In genomic region chr13:63766065-63766464, GRCm38 (mm10) we compare ENCODE assay signal across 18 mouse cellular contexts. TPM values are rescaled to one million over a fixed set of nuclear protein-coding genes. Genes with fewer than 3 reads are reported as not detected.
DNase-seq lines count a peak whose midpoint lies in the region; ATAC-seq and TF ChIP-seq lines count a peak whose summit lies in the region.
"Had no signal": no experiment of that assay in that cellular context is flagged by ENCODE, and none has a peak within 500 bp of the region (broad histone marks: within the 10 kb centered on the region; RNA-seq: fewer than 3 reads in every experiment).

No protein-coding gene starts in this region.

- 0 out of 2 replicates have a peak, but pooled peaks cover 4% of the 10 kb centered on the region for H3K4me1 ChIP-seq in intestine, embryonic 14.5 days (replicated peaks; ENCODE audit: control insufficient read depth, insufficient read depth, low read length)
- H3K4me1 ChIP-seq in intestine, postnatal 0 days (replicated peaks; ENCODE audit: control insufficient read depth, insufficient read depth, low read length), result no peaks in the 10 kb centered on the region
- no peaks in the 10 kb centered on the region for H3K4me1 ChIP-seq in lung, postnatal 0 days (ENCODE audit: insufficient read depth, low read depth, low read length)
- H3K4me1 ChIP-seq in limb, embryonic 13.5 days, result peaks cover 10% of the 10 kb centered on the region; the same call in 1 of the 2 replicates
- H3K4me1 ChIP-seq: embryonic facial prominence, embryonic 15.5 days; forebrain, embryonic 13.5 days; neural tube, embryonic 13.5 days had no signal

- no peak overlapping the region for H3K4me3 ChIP-seq in intestine, embryonic 14.5 days (ENCODE audit: low read depth, low read length)
- H3K4me3 ChIP-seq in intestine, postnatal 0 days (ENCODE audit: low read depth, low read length), result no peak overlapping the region
- H3K4me3 ChIP-seq in lung, postnatal 0 days (ENCODE audit: low read depth, low read length), result no peak overlapping the region
- no peak overlapping the region for H3K4me3 ChIP-seq in limb, embryonic 13.5 days
- H3K4me3 ChIP-seq: embryonic facial prominence, embryonic 15.5 days; forebrain, embryonic 13.5 days; neural tube, embryonic 13.5 days had no signal

- no peak for TF ChIP-seq CTCF in intestine, postnatal 0 days (IDR thresholded peaks at IDR 0.05; ENCODE audit: low read depth)
- TF ChIP-seq CTCF in lung, postnatal 0 days (IDR thresholded peaks at IDR 0.05), result no peak

- TF ChIP-seq EP300 in lung, postnatal 0 days (IDR thresholded peaks at IDR 0.05), result no peak

- H3K9ac ChIP-seq in intestine, embryonic 14.5 days (ENCODE audit: low read length), result no peak overlapping the region
- no peak overlapping the region for H3K9ac ChIP-seq in intestine, postnatal 0 days (ENCODE audit: low read depth, low read length)
- no peak overlapping the region for H3K9ac ChIP-seq in lung, postnatal 0 days (replicated peaks; ENCODE audit: low read depth)
- H3K9ac ChIP-seq in limb, embryonic 13.5 days, result no peak overlapping the region
- H3K9ac ChIP-seq: embryonic facial prominence, embryonic 15.5 days; forebrain, embryonic 13.5 days; neural tube, embryonic 13.5 days had no signal

- no peaks in the 10 kb centered on the region for H3K36me3 ChIP-seq in intestine, embryonic 14.5 days (ENCODE audit: control insufficient read depth, insufficient read depth, low read length)
- no peaks in the 10 kb centered on the region for H3K36me3 ChIP-seq in intestine, postnatal 0 days (ENCODE audit: control insufficient read depth, insufficient read depth)
- H3K36me3 ChIP-seq in lung, postnatal 0 days (ENCODE audit: insufficient read depth, low read length), result no peaks in the 10 kb centered on the region
- H3K36me3 ChIP-seq in limb, embryonic 13.5 days, result no peaks in the 10 kb centered on the region
- H3K36me3 ChIP-seq: embryonic facial prominence, embryonic 15.5 days; neural tube, embryonic 13.5 days had no signal

- no peaks in the 10 kb centered on the region for H3K9me3 ChIP-seq in intestine, embryonic 14.5 days (ENCODE audit: control insufficient read depth, low read length)
- H3K9me3 ChIP-seq in intestine, postnatal 0 days (ENCODE audit: control insufficient read depth), result no peaks in the 10 kb centered on the region
- no peaks in the 10 kb centered on the region for H3K9me3 ChIP-seq in lung, postnatal 0 days (ENCODE audit: low read length)
- H3K9me3 ChIP-seq in limb, embryonic 13.5 days, result no peaks in the 10 kb centered on the region
- H3K9me3 ChIP-seq: embryonic facial prominence, embryonic 15.5 days; forebrain, embryonic 13.5 days; neural tube, embryonic 13.5 days had no signal

- H3K27ac ChIP-seq in intestine, embryonic 14.5 days (ENCODE audit: low read depth), result no peak overlapping the region
- no peak overlapping the region for H3K27ac ChIP-seq in intestine, postnatal 0 days (ENCODE audit: low read depth, low read length)
- no peak overlapping the region for H3K27ac ChIP-seq in lung, postnatal 0 days (ENCODE audit: low read length)
- H3K27ac ChIP-seq in limb, embryonic 13.5 days, result no peak overlapping the region
- H3K27ac ChIP-seq: embryonic facial prominence, embryonic 15.5 days; forebrain, embryonic 13.5 days; neural tube, embryonic 13.5 days had no signal

- no peaks in the 10 kb centered on the region for H3K27me3 ChIP-seq in intestine, embryonic 14.5 days (replicated peaks; ENCODE audit: control insufficient read depth, insufficient read depth, low read length)
- H3K27me3 ChIP-seq in intestine, postnatal 0 days (replicated peaks; ENCODE audit: control insufficient read depth, insufficient read depth, low read length), result no peaks in the 10 kb centered on the region
- no peaks in the 10 kb centered on the region for H3K27me3 ChIP-seq in lung, postnatal 0 days (replicated peaks; ENCODE audit: insufficient read depth, low read length)
- no peaks in the 10 kb centered on the region for H3K27me3 ChIP-seq in limb, embryonic 13.5 days
- H3K27me3 ChIP-seq: CH12.LX; embryonic facial prominence, embryonic 15.5 days; forebrain, embryonic 13.5 days; neural tube, embryonic 13.5 days had no signal

- ATAC-seq in intestine, embryonic 14.5 days (replicated peaks; ENCODE audit: low FRiP score, low TSS enrichment, low read depth), result peak; percentile 53; the same call in 1 of the 2 replicates
- no peak for ATAC-seq in intestine, postnatal 0 days
- no peak for ATAC-seq in lung, postnatal 0 days
- ATAC-seq in limb, embryonic 13.5 days (ENCODE audit: low FRiP score, low read depth), result peak; percentile 84
- ATAC-seq: forebrain, embryonic 13.5 days; midbrain, embryonic 16.5 days had no signal

- no peak overlapping the region for H3K4me2 ChIP-seq in intestine, embryonic 14.5 days (ENCODE audit: low read length)
- no peak overlapping the region for H3K4me2 ChIP-seq in intestine, postnatal 0 days (replicated peaks; ENCODE audit: low read depth)
- no peak overlapping the region for H3K4me2 ChIP-seq in lung, postnatal 0 days (replicated peaks; ENCODE audit: low read depth, low read length)
- H3K4me2 ChIP-seq in limb, embryonic 13.5 days (replicated peaks), result peak overlapping the region; percentile 14; the same call in 1 of the 2 replicates
- H3K4me2 ChIP-seq: embryonic facial prominence, embryonic 15.5 days; forebrain, embryonic 13.5 days; neural tube, embryonic 13.5 days had no signal

- 42% methylated on average over 11 of the region's 11 CpGs for WGBS in intestine, embryonic 14.5 days
- WGBS in intestine, postnatal 0 days, result 34% methylated on average over 11 of the region's 11 CpGs
- 42% methylated on average over 11 of the region's 11 CpGs for WGBS in lung, postnatal 0 days
- WGBS in limb, embryonic 13.5 days, result 34% methylated on average over 11 of the region's 11 CpGs

- no peak for DNase-seq in intestine, embryonic 14.5 days (ENCODE audit: low spot score)
- peak; percentile 7 for DNase-seq in lung, postnatal 0 days (ENCODE audit: low spot score)
- no peak for DNase-seq in lung, postnatal 36 days
- DNase-seq in left cerebral cortex, adult 11 months (ENCODE audit: low spot score), result no peak
- DNase-seq in yolk sac, embryonic 10.5 days (ENCODE audit: low spot score), result no peak
- no peak for DNase-seq in urinary bladder, postnatal 4 days (ENCODE audit: low spot score in 2 of 2)
- DNase-seq: adrenal gland, postnatal 10 days; cerebellum, adult 2 months; heart, adult 11 months; kidney, adult 11 months; retina, postnatal 1 day had no signal

RNA-seq across cellular contexts. Expression of gene Ercc6l2, which starts 49.0 kb away (rescaled TPM):
- polyA plus RNA-seq in intestine, embryonic 14.5 days (2014; fragmentation: Nextera tagmentation; extraction: Ambion mirVana), result 25.8 and 31.0 TPM in 2 replicates
- 6.2 and 8.3 TPM in 2 replicates for polyA plus RNA-seq in intestine, postnatal 0 days (2015; fragmentation: Nextera tagmentation; extraction: Ambion mirVana)
- polyA plus RNA-seq in lung, postnatal 0 days (2015; fragmentation: Nextera tagmentation; extraction: Ambion mirVana), result 11.1 and 14.8 TPM in 2 replicates
- 25.6 and 28.1 TPM in 2 replicates for polyA plus RNA-seq in limb, embryonic 13.5 days (2015; fragmentation: Nextera tagmentation; extraction: Ambion mirVana)

Comparison
In these comparisons a context has a peak if more than half of its experiments do, and no peak if none do; other contexts are left out.
1. ATAC-seq: peak in intestine, embryonic 14.5 days (single experiment) and limb, embryonic 13.5 days (single experiment); none in intestine, postnatal 0 days (single experiment) and lung, postnatal 0 days (single experiment).